Mouse (Mus musculus): ENCODE measurements around the gene Pet2. TPM values are rescaled to one million over a fixed set of nuclear protein-coding genes. Genes with fewer than 3 reads are reported as not detected.

Pet2 gene
- not detected for polyA plus RNA-seq (2015; fragmentation: Illumina TruSeq; extraction: RNeasy Lipid Tissue Mini Kit (QIAGEN cat#74804); ENCODE audit: insufficient read depth, low read depth, low replicate concordance)

DNA sequence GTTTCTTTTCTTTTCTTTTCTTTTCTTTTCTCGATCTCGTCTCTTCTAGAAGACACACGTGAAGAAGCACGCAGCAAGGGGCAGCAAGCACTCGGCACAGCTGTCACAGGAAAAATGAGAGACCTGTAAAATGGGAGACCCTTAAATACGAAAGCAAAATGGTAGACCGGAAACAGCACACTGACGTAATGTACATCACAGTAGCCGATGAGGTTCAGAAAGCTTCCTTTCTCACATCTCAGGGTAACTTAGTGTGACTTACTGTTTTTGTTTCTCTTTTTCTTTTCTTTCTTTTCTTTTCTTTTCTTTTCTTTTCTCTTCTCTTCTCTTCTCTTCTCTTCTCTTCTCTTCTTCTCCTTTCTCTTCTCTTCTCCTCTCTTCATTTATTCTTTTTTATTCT lies at the start of gene Pet2:
Gene Pet2 (minus strand): TSS at position 101 of the 400 bp plus-strand sequence.

Measured in pancreas, adult 10 weeks (tissue).